18 mouse cellular contexts compared by ENCODE assay signal in the genomic region with DNA sequence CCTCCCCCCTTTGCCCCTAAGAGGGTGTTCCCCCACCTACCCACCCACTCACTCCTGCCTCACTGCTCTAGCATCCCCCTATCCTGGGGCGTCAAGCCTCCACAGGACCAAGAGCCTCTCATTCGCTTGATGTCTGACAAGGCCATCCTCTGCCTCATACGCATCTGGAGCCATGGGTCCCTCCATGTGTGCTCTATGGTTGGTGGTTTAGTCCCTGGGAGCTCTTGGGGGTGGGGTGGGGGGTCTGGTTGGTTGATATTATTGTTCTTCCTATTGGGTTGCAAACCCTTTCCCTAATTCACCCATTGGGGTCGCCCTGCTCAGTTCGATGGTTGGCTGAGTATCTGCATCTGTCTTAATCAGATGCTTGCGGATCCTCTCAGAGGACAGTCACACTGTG.
DNase-seq lines count a peak whose midpoint lies in the region; ATAC-seq and TF ChIP-seq lines count a peak whose summit lies in the region.
"Had no signal": no experiment of that assay in that cellular context is flagged by ENCODE, and none has a peak within 500 bp of the region (broad histone marks: within the 10 kb centered on the region; RNA-seq: fewer than 3 reads in every experiment).

No protein-coding gene starts in this region.

- no peak overlapping the region for H3K4me2 ChIP-seq in heart, embryonic 11.5 days
- H3K4me2 ChIP-seq in midbrain, embryonic 13.5 days (replicated peaks): no peak overlapping the region
- no peak overlapping the region for H3K4me2 ChIP-seq in midbrain, postnatal 0 days (ENCODE audit: low read depth, low read length, poor library complexity, severe bottlenecking)
- H3K4me2 ChIP-seq: embryonic facial prominence, embryonic 12.5 days; heart, embryonic 15.5 days had no signal

- ATAC-seq in heart, embryonic 11.5 days (replicated peaks; ENCODE audit: insufficient number of reproducible peaks, low FRiP score, low TSS enrichment): peak; percentile 39; the same call in 1 of the 2 replicates
- ATAC-seq in midbrain, embryonic 13.5 days: peak; percentile 25; the same call in 1 of the 2 replicates
- no peak for ATAC-seq in midbrain, postnatal 0 days (ENCODE audit: low FRiP score)
- ATAC-seq: activated CD4-positive, CD25-positive, alpha-beta regulatory T cell, adult 4 months; forebrain, embryonic 14.5 days; hindbrain, postnatal 0 days had no signal

- TF ChIP-seq POLR2A in thymus, adult 2 months (IDR thresholded peaks at IDR 0.05; ENCODE audit: control insufficient read depth, extremely low read depth, insufficient read depth, low read length, poor library complexity): no peak

- no peak for TF ChIP-seq CTCF in midbrain, postnatal 0 days (IDR thresholded peaks at IDR 0.05)
- no peak for TF ChIP-seq CTCF in thymus, adult 2 months (IDR thresholded peaks at IDR 0.05; ENCODE audit: borderline replicate concordance, control insufficient read depth, extremely low read depth, insufficient read depth, low read length, poor library complexity)

- in situ Hi-C loops in ES-E14 (cut with MboI; ENCODE audit: low sequenced_read_pairs in 2 of 2, unreplicated experiment in 2 of 2): no loop called here

- no peaks in the 10 kb centered on the region for H3K27me3 ChIP-seq in heart, embryonic 11.5 days (ENCODE audit: control insufficient read depth, insufficient read depth, low read length)
- H3K27me3 ChIP-seq in midbrain, embryonic 13.5 days: no peaks in the 10 kb centered on the region
- H3K27me3 ChIP-seq in midbrain, postnatal 0 days (ENCODE audit: insufficient read depth, low read length): no peaks in the 10 kb centered on the region
- H3K27me3 ChIP-seq in thymus, adult 2 months (ENCODE audit: control insufficient read depth, insufficient read depth, low read length): no peaks in the 10 kb centered on the region
- H3K27me3 ChIP-seq: embryonic facial prominence, embryonic 12.5 days had no signal

- 86% methylated on average over 6 of the region's 6 CpGs for WGBS in heart, embryonic 11.5 days (ENCODE audit: insufficient replicate concordance)
- 88% methylated on average over 6 of the region's 6 CpGs for WGBS in midbrain, embryonic 13.5 days
- 89% methylated on average over 6 of the region's 6 CpGs for WGBS in midbrain, postnatal 0 days
- 98% methylated on average over 6 of the region's 6 CpGs for WGBS in thymus, adult 2 months

- no peaks in the 10 kb centered on the region for H3K36me3 ChIP-seq in heart, embryonic 11.5 days (ENCODE audit: control insufficient read depth, insufficient read depth, low read length)
- no peaks in the 10 kb centered on the region for H3K36me3 ChIP-seq in midbrain, embryonic 13.5 days
- H3K36me3 ChIP-seq in midbrain, postnatal 0 days (ENCODE audit: insufficient read depth, low read length): no peaks in the 10 kb centered on the region
- H3K36me3 ChIP-seq in ES-E14 (ENCODE audit: control insufficient read depth, insufficient read depth, low read length, poor library complexity, severe bottlenecking): no peaks in the 10 kb centered on the region
- H3K36me3 ChIP-seq in thymus, adult 2 months (ENCODE audit: control insufficient read depth, insufficient read depth, low read length): no peaks in the 10 kb centered on the region
- H3K36me3 ChIP-seq: embryonic facial prominence, embryonic 12.5 days; heart, embryonic 10.5 days; heart, embryonic 15.5 days had no signal

- H3K9ac ChIP-seq in heart, embryonic 11.5 days (ENCODE audit: low read depth, low read length): no peak overlapping the region
- H3K9ac ChIP-seq in midbrain, embryonic 13.5 days (replicated peaks): no peak overlapping the region
- H3K9ac ChIP-seq in midbrain, postnatal 0 days (replicated peaks; ENCODE audit: low read length, poor library complexity, severe bottlenecking): no peak overlapping the region
- no peak overlapping the region for H3K9ac ChIP-seq in ES-E14 (ENCODE audit: insufficient read depth, low read depth, low read length, poor library complexity, severe bottlenecking)
- H3K9ac ChIP-seq: embryonic facial prominence, embryonic 12.5 days; heart, embryonic 15.5 days had no signal

- H3K4me3 ChIP-seq in heart, embryonic 11.5 days (ENCODE audit: low read depth, low read length): no peak overlapping the region
- H3K4me3 ChIP-seq in midbrain, embryonic 13.5 days (replicated peaks): no peak overlapping the region
- no peak overlapping the region for H3K4me3 ChIP-seq in midbrain, postnatal 0 days (ENCODE audit: low read depth, low read length)
- H3K4me3 ChIP-seq in ES-E14 (ENCODE audit: insufficient read depth in 1 of 2, low read depth in 1 of 2, low read length in 2 of 2, poor library complexity in 1 of 2, severe bottlenecking in 1 of 2): no peak overlapping the region
- H3K4me3 ChIP-seq in thymus, adult 2 months (ENCODE audit: control insufficient read depth, insufficient read depth, low read length): no peak overlapping the region
- H3K4me3 ChIP-seq: embryonic facial prominence, embryonic 12.5 days; heart, embryonic 10.5 days; heart, embryonic 15.5 days had no signal

- no peaks in the 10 kb centered on the region; the same call in 1 of the 2 replicates for H3K9me3 ChIP-seq in heart, embryonic 11.5 days (replicated peaks; ENCODE audit: control insufficient read depth, low read length)
- no peaks in the 10 kb centered on the region for H3K9me3 ChIP-seq in midbrain, embryonic 13.5 days
- no peaks in the 10 kb centered on the region; the same call in 1 of the 2 replicates for H3K9me3 ChIP-seq in midbrain, postnatal 0 days (ENCODE audit: low read length)
- no peaks in the 10 kb centered on the region for H3K9me3 ChIP-seq in ES-E14 (ENCODE audit: control insufficient read depth, insufficient read depth, low read depth, low read length)
- H3K9me3 ChIP-seq: embryonic facial prominence, embryonic 12.5 days; heart, embryonic 10.5 days; heart, embryonic 15.5 days had no signal

- intact Hi-C loops in heart, postnatal 10 days (cut with DNase I): no loop called here

- H3K27ac ChIP-seq in heart, embryonic 11.5 days (ENCODE audit: low read depth, low read length): no peak overlapping the region
- no peak overlapping the region for H3K27ac ChIP-seq in midbrain, embryonic 13.5 days
- H3K27ac ChIP-seq in midbrain, postnatal 0 days (ENCODE audit: low read depth, low read length): no peak overlapping the region
- H3K27ac ChIP-seq in ES-E14 (ENCODE audit: insufficient read depth, low read depth, low read length, poor library complexity, severe bottlenecking): no peak overlapping the region
- H3K27ac ChIP-seq in thymus, adult 2 months (ENCODE audit: control insufficient read depth, insufficient read depth, low read length): no peak overlapping the region
- H3K27ac ChIP-seq: embryonic facial prominence, embryonic 12.5 days; heart, embryonic 10.5 days; heart, embryonic 15.5 days; hindbrain, postnatal 0 days had no signal

- no peaks in the 10 kb centered on the region; the same call in 1 of the 2 replicates for H3K4me1 ChIP-seq in heart, embryonic 11.5 days (ENCODE audit: control insufficient read depth, insufficient read depth, low read length)
- peaks cover 9% of the 10 kb centered on the region for H3K4me1 ChIP-seq in midbrain, embryonic 13.5 days (replicated peaks)
- no peaks in the 10 kb centered on the region for H3K4me1 ChIP-seq in midbrain, postnatal 0 days (ENCODE audit: insufficient read depth, low read length)
- no peaks in the 10 kb centered on the region; a peak in 1 of 4 replicates for H3K4me1 ChIP-seq in ES-E14 (ENCODE audit: control insufficient read depth in 2 of 2, insufficient read depth in 2 of 2, low read length in 2 of 2, poor library complexity in 1 of 2)
- no peaks in the 10 kb centered on the region for H3K4me1 ChIP-seq in thymus, adult 2 months (replicated peaks; ENCODE audit: control insufficient read depth, insufficient read depth, low read length)
- H3K4me1 ChIP-seq: embryonic facial prominence, embryonic 12.5 days had no signal

- no peak for DNase-seq in heart, postnatal 10 days
- DNase-seq in midbrain, postnatal 0 days (ENCODE audit: low spot score): no peak
- DNase-seq in ES-E14 (ENCODE audit: low read depth, low spot score): no peak
- DNase-seq in thymus, adult 2 months: no peak
- DNase-seq: adrenal gland, postnatal 14 days; cerebellum, adult 11-12 months; cerebellum, adult 9-10 months; cerebellum, postnatal 25 days; gastrocnemius, postnatal 36 days; heart, adult 18-20 months had no signal

TF ChIP-seq in ES-E14, 5 proteins besides CTCF, POLR2A, EP300 and RAD21:
- TF ChIP-seq HCFC1 (IDR thresholded peaks at IDR 0.05; ENCODE audit: borderline replicate concordance, insufficient read depth, low read length): no peak
- TF ChIP-seq MAFK (IDR thresholded peaks at IDR 0.05; ENCODE audit: insufficient read depth, low read depth, low read length): no peak
- TF ChIP-seq CHD2 (IDR thresholded peaks at IDR 0.05; ENCODE audit: low read depth, low read length): no peak
- 0 out of 2 replicates have a peak, but pooled peaks have one; percentile 2 for TF ChIP-seq ZC3H11A (IDR thresholded peaks at IDR 0.05; ENCODE audit: borderline replicate concordance, low read depth, low read length)
- TF ChIP-seq ZNF384 (IDR thresholded peaks at IDR 0.05; ENCODE audit: low read depth, low read length): no peak
